Mouse (Mus musculus) kidney, embryonic 16.5 days (tissue): ENCODE data around the gene Lsamp. TPM values are rescaled to one million over a fixed set of nuclear protein-coding genes. Genes with fewer than 3 reads are reported as not detected.

Source experiments
- ATAC-seq: fragments of 200-750 bp; cut with Nextera tagmentation; 2 replicates; pipeline ENCODE4 v1.8.0; 2017; ENCODE audit warnings: moderate TSS enrichment; ENCODE audit not compliant: low FRiP score, low TSS enrichment
- H3K27ac ChIP-seq: fragments of 300-500 bp; sonication (generic); 2 replicates; pipeline ENCODE4 v1.5.1; 2014; ENCODE audit warnings: low read length
- H3K27me3 ChIP-seq: fragments of 300-500 bp; sonication (generic); 2 replicates; pipeline ENCODE4 v1.6.1; 2014; ENCODE audit warnings: low read length, control low read depth, mixed read lengths; ENCODE audit not compliant: insufficient read depth
- H3K36me3 ChIP-seq: fragments of 300-500 bp; sonication (generic); 2 replicates; pipeline ENCODE4 v1.6.1; 2014; ENCODE audit warnings: low read length, control low read depth, mixed read lengths; ENCODE audit not compliant: insufficient read depth
- H3K4me1 ChIP-seq: fragments of 300-500 bp; sonication (generic); 2 replicates; pipeline ENCODE4 v1.6.1; 2014; ENCODE audit warnings: low read length, control low read depth, mixed read lengths; ENCODE audit not compliant: insufficient read depth
- H3K4me2 ChIP-seq: fragments of 300-500 bp; sonication (generic); replicated peaks from 2 replicates; pipeline ENCODE4 v1.6.1; 2014; ENCODE audit warnings: low read depth, low read length
- H3K4me3 ChIP-seq: fragments of 300-500 bp; sonication (generic); 2 replicates; pipeline ENCODE4 v1.5.1; 2014; ENCODE audit warnings: mild to moderate bottlenecking, low read length
- H3K9ac ChIP-seq: fragments of 300-500 bp; sonication (generic); replicated peaks from 2 replicates; pipeline ENCODE4 v1.6.1; 2014; ENCODE audit warnings: low read length
- H3K9me3 ChIP-seq: fragments of 300-500 bp; sonication (generic); 2 replicates; pipeline ENCODE4 v1.6.1; 2016; ENCODE audit warnings: low read length, control low read depth
- WGBS: fragments of 180-500 bp; shearing (Covaris S2); extraction: QIAGEN DNeasy Blood & Tissue Kit; methylation state at CpG from one replicate; pipeline ENCODE4 v1.1.7; 2014; 5-methylcytosine and 5-hydroxymethylcytosine counted together
- polyA plus RNA-seq: library from polyadenylated mRNA; unstranded; fragments of >200 nt; fragmentation: Nextera tagmentation; extraction: Ambion mirVana; gene quantifications from 2 replicates; pipeline ENCODE4 v1.2.1, GENCODE M21; 2015

Lsamp gene
- polyA plus RNA-seq, 1 experiment from 2014 or later, result 3.4 TPM

DNA sequence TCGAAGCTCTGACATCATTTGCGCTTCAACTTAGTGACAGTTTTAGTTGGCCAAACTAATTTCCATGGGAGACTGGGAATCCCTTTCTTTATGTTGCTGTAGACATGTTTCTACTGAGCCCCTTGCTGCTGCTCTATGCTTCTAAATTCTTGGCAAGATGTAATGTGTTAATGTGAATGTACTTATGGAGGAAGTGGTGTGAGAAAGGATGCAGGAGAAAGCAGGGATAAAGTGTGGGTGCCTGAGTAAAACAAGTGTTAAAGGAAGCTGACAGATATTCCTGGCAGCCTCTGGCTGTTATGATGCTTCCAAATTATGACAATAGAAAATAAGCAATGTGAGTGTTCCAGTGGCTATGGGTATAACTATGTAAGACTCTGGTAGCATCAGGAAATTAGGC, 1140.9 kb downstream of the Lsamp start:
- ATAC-seq, result no peak
- no peak overlapping the region for H3K4me2 ChIP-seq
- no peaks in the 10 kb centered on the region for H3K9me3 ChIP-seq
- no peak overlapping the region for H3K9ac ChIP-seq
- H3K36me3 ChIP-seq, result no peaks in the 10 kb centered on the region
- H3K4me3 ChIP-seq, result no peak overlapping the region
- H3K4me1 ChIP-seq, result no peaks in the 10 kb centered on the region
- no peak overlapping the region for H3K27ac ChIP-seq
- 85% methylated on average over 2 of the region's 2 CpGs for WGBS
- no peaks in the 10 kb centered on the region for H3K27me3 ChIP-seq

DNA sequence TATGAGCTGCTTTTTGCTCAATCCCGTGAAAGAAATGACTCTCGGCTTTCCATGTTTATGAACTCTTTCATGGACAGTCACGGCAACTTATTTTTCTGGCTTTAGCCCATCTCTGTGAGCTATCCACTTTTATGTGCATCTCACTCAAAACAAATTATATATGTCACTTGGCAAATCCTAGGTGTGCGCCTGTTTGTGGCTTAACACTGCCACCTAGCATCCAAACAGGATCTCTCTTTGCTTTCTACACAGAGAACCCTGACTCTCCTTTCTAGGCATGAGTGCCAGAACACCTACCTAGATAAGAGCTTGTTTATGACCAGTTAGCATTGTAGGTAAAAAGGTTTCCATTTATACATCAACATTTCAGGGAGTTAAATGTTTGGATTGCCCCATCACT, 1146.9 kb downstream of the Lsamp start:
- H3K4me3 ChIP-seq, result no peak overlapping the region
- H3K4me1 ChIP-seq, result no peaks in the 10 kb centered on the region
- H3K9me3 ChIP-seq, result no peaks in the 10 kb centered on the region
- 57% methylated on average over 4 of the region's 4 CpGs for WGBS
- H3K27ac ChIP-seq, result no peak overlapping the region
- H3K4me2 ChIP-seq, result no peak overlapping the region
- H3K36me3 ChIP-seq, result no peaks in the 10 kb centered on the region
- H3K9ac ChIP-seq, result no peak overlapping the region
- ATAC-seq, result no peak
- no peaks in the 10 kb centered on the region for H3K27me3 ChIP-seq

DNA sequence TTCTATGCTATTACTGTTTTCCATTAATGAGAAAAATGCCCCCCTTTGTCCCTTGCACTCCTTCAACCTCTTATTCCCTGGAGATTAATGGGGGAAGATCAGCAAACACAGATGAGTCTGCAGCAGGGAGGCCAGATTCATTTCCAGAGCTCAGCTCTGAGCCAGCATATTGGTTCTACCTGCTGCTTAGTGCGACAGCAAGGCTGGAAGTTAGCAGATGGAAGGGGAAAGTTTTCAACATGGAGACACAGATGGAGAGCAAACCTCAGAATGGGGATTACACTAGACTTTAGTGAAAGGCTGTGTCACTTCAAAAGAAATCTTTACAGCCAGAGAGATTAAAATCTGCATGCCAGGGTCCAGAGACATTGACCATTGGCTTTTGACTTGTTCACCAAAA, 1188.7 kb downstream of the Lsamp start:
- no peaks in the 10 kb centered on the region for H3K4me1 ChIP-seq
- no peak for ATAC-seq
- WGBS, result 81% methylated on average over 1 of the region's 1 CpGs
- H3K9me3 ChIP-seq, result no peaks in the 10 kb centered on the region
- H3K4me2 ChIP-seq, result no peak overlapping the region
- no peaks in the 10 kb centered on the region for H3K36me3 ChIP-seq
- no peaks in the 10 kb centered on the region for H3K27me3 ChIP-seq
- H3K27ac ChIP-seq, result no peak overlapping the region
- no peak overlapping the region for H3K9ac ChIP-seq
- no peak overlapping the region for H3K4me3 ChIP-seq

DNA sequence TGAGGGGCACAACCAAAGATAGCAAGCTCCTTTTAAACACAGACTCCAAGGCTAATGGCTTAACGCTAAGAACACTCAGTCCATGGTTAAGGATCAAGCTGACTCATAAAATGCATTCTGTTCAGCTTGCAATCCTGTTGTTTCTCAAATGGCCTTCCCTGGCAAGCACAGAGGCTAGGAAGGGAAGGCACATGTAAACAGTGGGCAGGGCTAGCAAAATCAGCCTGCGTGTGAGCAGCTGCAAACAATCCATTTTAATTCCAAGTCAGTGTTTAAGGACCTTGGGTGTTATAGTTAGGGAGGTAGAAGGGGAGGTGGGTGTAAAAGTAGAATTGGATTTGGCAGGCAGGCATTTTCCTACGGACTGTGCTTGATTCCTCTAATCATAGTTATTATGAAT, 1195.4 kb downstream of the Lsamp start:
- H3K27me3 ChIP-seq, result no peaks in the 10 kb centered on the region
- 45% methylated on average over 3 of the region's 3 CpGs for WGBS

DNA sequence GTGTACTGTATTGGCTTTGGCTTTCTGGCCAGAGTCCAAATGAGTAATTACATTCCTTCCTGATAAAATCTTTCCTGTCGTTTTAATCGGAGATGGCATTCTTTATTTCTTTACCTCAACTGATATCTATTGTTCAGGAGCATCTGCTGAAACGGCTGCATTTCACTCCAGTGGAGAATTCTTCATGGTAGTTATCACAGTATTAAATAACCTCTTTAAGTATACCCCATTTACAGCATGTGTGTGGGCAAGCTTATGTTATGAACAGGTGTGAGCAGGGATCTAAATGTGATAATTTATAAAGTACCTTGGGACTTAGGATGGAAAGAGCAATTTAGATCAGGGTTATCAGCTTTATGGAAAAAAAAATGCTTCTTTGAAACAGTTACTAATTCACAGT, 1196.7 kb downstream of the Lsamp start:
- 51% methylated on average over 3 of the region's 3 CpGs for WGBS
- Histone ChIP-seq H3K27me3 (no peaks in the 10 kb centered on the region), H3K4me3 (no peak overlapping the region), H3K36me3 (no peaks in the 10 kb centered on the region), H3K4me2 (no peak overlapping the region), H3K27ac (no peak overlapping the region), H3K9ac (no peak overlapping the region), H3K9me3 (no peaks in the 10 kb centered on the region), H3K4me1 (no peaks in the 10 kb centered on the region)
- no peak for ATAC-seq

More for the DNA sequence above, 1195.4 kb downstream of the Lsamp start:
- H3K27ac ChIP-seq, result no peak overlapping the region
- no peaks in the 10 kb centered on the region for H3K4me1 ChIP-seq
- no peak for ATAC-seq
- H3K9ac ChIP-seq, result no peak overlapping the region
- no peaks in the 10 kb centered on the region for H3K36me3 ChIP-seq
- no peaks in the 10 kb centered on the region for H3K9me3 ChIP-seq
- H3K4me3 ChIP-seq, result no peak overlapping the region
- no peak overlapping the region for H3K4me2 ChIP-seq

DNA sequence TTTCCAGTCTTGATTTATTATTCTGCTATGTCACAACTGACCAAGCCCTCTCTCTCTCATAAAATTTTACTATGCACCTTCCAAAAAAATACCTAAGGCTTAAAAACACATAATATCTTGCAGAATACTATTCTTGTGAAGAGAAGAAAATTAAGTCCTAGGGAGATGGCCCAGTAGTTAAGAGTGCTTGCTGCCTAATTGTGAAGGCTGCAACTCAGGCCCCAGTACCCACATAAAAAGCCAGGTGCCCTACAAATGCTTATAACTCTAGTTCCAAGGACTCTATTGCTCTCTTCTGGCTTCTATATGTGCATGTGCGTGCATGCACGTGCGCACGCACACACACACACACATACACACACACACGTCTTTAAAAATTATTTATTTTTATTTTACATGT, 1225.9 kb downstream of the Lsamp start:
- Histone ChIP-seq H3K27me3 (no peaks in the 10 kb centered on the region), H3K4me3 (no peak overlapping the region), H3K9ac (no peak overlapping the region), H3K27ac (no peak overlapping the region), H3K4me2 (no peak overlapping the region), H3K9me3 (no peaks in the 10 kb centered on the region), H3K36me3 (no peaks in the 10 kb centered on the region), H3K4me1 (no peaks in the 10 kb centered on the region)
- no peak for ATAC-seq
- 96% methylated on average over 5 of the region's 5 CpGs for WGBS

DNA sequence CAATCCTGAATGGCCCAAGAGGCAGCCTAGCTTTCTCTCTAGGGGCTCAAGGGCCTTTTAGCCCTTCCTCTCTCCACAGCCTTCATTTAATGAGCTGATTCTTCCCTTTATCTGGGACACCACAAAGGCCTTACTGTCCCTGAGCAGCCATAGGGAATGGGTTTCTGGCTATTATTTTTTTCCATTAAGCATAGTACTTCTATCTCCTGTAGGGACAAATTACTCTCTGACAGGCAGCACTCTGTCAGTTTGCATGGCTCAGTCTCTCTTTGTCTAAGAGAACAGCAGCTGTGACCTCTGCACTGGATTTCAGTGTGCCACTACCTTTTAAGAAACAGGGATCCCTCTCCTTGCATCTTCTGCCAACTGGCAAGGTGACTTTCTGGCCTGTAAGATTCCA, 1251.7 kb downstream of the Lsamp start:
- no peaks in the 10 kb centered on the region for H3K4me1 ChIP-seq
- no peaks in the 10 kb centered on the region for H3K27me3 ChIP-seq
- no peak overlapping the region for H3K4me3 ChIP-seq
- H3K36me3 ChIP-seq, result no peaks in the 10 kb centered on the region
- H3K27ac ChIP-seq, result no peak overlapping the region
- no peak overlapping the region for H3K9ac ChIP-seq
- ATAC-seq, result no peak
- no peaks in the 10 kb centered on the region for H3K9me3 ChIP-seq
- no peak overlapping the region for H3K4me2 ChIP-seq

DNA sequence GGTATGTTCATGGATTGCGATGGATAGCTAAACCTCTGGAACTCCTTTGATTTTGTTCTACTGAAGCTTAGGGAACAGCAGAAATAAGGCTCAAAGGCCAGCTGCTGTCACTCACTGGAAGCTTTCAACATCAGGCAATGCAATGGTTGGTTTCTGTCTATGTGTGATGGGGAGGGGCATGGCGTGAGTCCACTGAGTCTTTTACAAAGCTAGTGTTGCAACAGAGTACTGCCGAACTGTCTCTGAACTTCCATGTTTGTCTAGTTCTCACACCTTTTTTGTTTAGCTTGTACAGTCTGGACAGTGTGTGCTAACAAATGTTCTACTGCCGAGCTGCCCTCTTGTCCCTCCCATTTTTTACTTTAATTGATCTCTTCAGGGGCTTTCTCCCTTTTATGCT, 1258.7 kb downstream of the Lsamp start:
- H3K4me3 ChIP-seq, result no peak overlapping the region
- no peaks in the 10 kb centered on the region for H3K4me1 ChIP-seq
- H3K36me3 ChIP-seq, result no peaks in the 10 kb centered on the region
- no peak overlapping the region for H3K9ac ChIP-seq
- WGBS, result 60% methylated on average over 4 of the region's 4 CpGs
- H3K27me3 ChIP-seq, result no peaks in the 10 kb centered on the region
- H3K4me2 ChIP-seq, result no peak overlapping the region
- no peaks in the 10 kb centered on the region for H3K9me3 ChIP-seq
- no peak for ATAC-seq
- no peak overlapping the region for H3K27ac ChIP-seq

DNA sequence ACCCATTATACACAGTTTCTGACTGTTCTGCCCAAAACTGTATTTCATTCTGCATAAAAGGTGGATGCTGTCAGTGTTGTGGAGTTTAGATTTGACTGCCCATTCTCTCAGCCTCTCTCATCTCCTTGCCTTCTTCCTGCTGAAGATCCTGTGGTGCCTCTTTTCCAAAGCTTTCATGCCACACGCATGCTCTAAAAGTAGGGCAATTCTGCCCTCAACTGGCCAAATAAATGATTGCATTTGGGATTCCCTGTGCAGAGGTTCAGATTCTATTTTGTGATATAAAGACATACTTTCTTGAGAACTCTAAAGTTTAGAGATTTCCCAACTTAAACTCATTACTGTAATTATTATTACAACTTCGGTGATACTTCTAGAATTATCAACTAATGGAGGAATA, 1260.5 kb downstream of the Lsamp start:
- ATAC-seq, result no peak
- WGBS, result 11% methylated on average over 2 of the region's 2 CpGs
- Histone ChIP-seq H3K9me3 (no peaks in the 10 kb centered on the region), H3K36me3 (no peaks in the 10 kb centered on the region), H3K27ac (no peak overlapping the region), H3K9ac (no peak overlapping the region), H3K4me3 (no peak overlapping the region), H3K4me2 (no peak overlapping the region), H3K4me1 (no peaks in the 10 kb centered on the region), H3K27me3 (no peaks in the 10 kb centered on the region)

DNA sequence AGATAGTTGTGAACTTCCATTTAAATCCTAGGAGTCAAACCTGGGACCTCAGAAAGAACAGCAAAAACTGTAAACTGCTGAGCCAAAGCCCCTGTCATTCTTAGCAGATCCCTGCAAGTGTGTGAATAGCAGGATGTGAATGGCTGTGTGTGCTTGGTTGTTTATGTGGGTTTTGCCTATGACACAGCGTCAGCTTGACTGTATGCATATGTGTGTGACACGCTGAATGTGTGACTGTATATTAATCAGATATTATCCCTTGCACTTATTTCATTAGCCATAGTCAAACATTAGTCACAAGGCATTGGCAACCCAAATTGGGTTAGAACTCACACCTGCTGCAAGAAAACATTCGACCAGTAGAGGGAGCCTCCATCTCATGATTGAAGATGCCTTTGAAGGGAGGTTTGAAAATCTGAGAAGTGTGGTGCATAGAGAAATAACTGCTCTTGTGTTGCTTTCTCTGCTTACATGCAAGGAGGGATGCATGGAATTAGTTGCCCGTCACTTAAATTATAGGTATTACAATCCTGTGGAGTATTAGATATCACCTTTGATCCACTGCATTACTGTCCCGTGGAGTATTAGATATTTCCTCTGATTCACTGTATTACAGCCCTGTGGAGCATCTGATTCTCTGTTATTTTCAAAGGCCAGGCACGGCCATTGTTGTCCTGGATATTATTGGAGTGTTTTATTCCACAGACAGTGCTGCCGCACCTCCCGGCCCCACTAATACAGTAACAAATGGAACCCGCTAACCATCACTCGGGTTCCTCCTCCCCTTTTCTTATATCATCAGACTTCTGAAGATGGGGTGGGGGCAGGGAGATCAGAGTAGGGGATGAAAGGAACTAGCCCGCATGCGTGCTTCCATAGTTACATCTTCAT, 1274.2 kb downstream of the Lsamp start:
- Histone ChIP-seq H3K9me3 (no peaks in the 10 kb centered on the region), H3K4me3 (no peak overlapping the region), H3K4me1 (no peaks in the 10 kb centered on the region), H3K4me2 (no peak overlapping the region), H3K27me3 (no peaks in the 10 kb centered on the region), H3K36me3 (no peaks in the 10 kb centered on the region), H3K9ac (no peak overlapping the region), H3K27ac (no peak overlapping the region)
- ATAC-seq, result peak; percentile 39; the same call in 1 of the 2 replicates
- 52% methylated on average over 12 of the region's 12 CpGs for WGBS
